Mouse (Mus musculus) heart, postnatal 0 days (tissue): ENCODE results near the gene Ugt1a10. TPM values are rescaled to one million over a fixed set of nuclear protein-coding genes. Genes with fewer than 3 reads are reported as not detected.

Experiments
- ATAC-seq: fragments of 200-750 bp; cut with Nextera tagmentation; 2 replicates; pipeline ENCODE4 v1.8.0; 2017; ENCODE audit warnings: low read depth, moderate number of reproducible peaks, moderate library complexity; ENCODE audit not compliant: insufficient read depth
- DNase-seq: peaks from one replicate; pipeline ENCODE4 v3.0.0-alpha.2; 2016; ENCODE audit warnings: low spot score
- H3K27ac ChIP-seq: fragments of 300-500 bp; sonication (generic); 2 replicates; pipeline ENCODE4 v1.5.1; 2014; ENCODE audit warnings: low read depth, mild to moderate bottlenecking
- H3K27me3 ChIP-seq: fragments of 300-500 bp; sonication (generic); 2 replicates; pipeline ENCODE4 v1.6.1; 2014; ENCODE audit warnings: low read length, mixed read lengths; ENCODE audit not compliant: control insufficient read depth, insufficient read depth
- H3K36me3 ChIP-seq: fragments of 300-500 bp; sonication (generic); replicated peaks from 2 replicates; pipeline ENCODE4 v1.6.1; 2014; ENCODE audit warnings: low read length, mixed read lengths; ENCODE audit not compliant: control insufficient read depth, insufficient read depth
- H3K4me1 ChIP-seq: fragments of 300-500 bp; sonication (generic); 2 replicates; pipeline ENCODE4 v1.6.1; 2014; ENCODE audit warnings: antibody characterized with exemption; ENCODE audit not compliant: control insufficient read depth, insufficient read depth
- H3K4me2 ChIP-seq: fragments of 300-500 bp; sonication (generic); 2 replicates; pipeline ENCODE4 v1.6.1; 2014; ENCODE audit warnings: low read depth, mild to moderate bottlenecking, low read length, moderate library complexity
- H3K4me3 ChIP-seq: fragments of 300-500 bp; sonication (generic); 2 replicates; pipeline ENCODE4 v1.5.1; 2014; ENCODE audit warnings: low read depth, low read length
- H3K9ac ChIP-seq: fragments of 300-500 bp; sonication (generic); replicated peaks from 2 replicates; pipeline ENCODE4 v1.6.1; 2014; ENCODE audit warnings: low read depth, low read length, mixed read lengths
- H3K9me3 ChIP-seq: fragments of 300-500 bp; sonication (generic); replicated peaks from 2 replicates; pipeline ENCODE4 v1.6.1; 2016; ENCODE audit warnings: low read length; ENCODE audit not compliant: control insufficient read depth
- CTCF ChIP-seq: IDR thresholded peaks from 2 replicates; pipeline ENCODE4 v1.5.1; 2016; ENCODE audit warnings: antibody characterized with exemption, control low read depth, low read depth
- EP300 ChIP-seq: IDR thresholded peaks from 2 replicates; pipeline ENCODE4 v1.6.1; 2016; ENCODE audit warnings: antibody characterized with exemption, low read depth
- WGBS: fragments of 180-500 bp; shearing (Covaris S2); extraction: QIAGEN DNeasy Blood & Tissue Kit; methylation state at CpG from one replicate; pipeline ENCODE4 v1.1.7; 2014; 5-methylcytosine and 5-hydroxymethylcytosine counted together
- polyA plus RNA-seq: library from polyadenylated mRNA; unstranded; fragments of >200 nt; fragmentation: Nextera tagmentation; extraction: Ambion mirVana; gene quantifications from 2 replicates; pipeline ENCODE4 v1.2.1, GENCODE M21; 2015
- total RNA-seq: library from RNA; depleted of rRNA; stranded (reverse); fragments of >200 nt; gene quantifications from 2 replicates; pipeline ENCODE4 v1.2.3, GENCODE M21; 2014; ENCODE audit warnings: low replicate concordance

The Ugt1a10 gene
- total and polyA plus RNA-seq, 2 experiments from 2014 or later, result not detected

- H3K36me3 ChIP-seq, result no peaks in the 10 kb centered on the region
- ATAC-seq, result no peak
- no peaks in the 10 kb centered on the region for H3K4me1 ChIP-seq
These were observed 172.3 kb downstream of the Ugt1a10 start for GRCm38 (mm10) chr1:88227482-88227881.

GRCm38 (mm10) chr1:88228121-88228520 lies 172.9 kb downstream of the Ugt1a10 start:
- DNase-seq, result no peak
- 59% methylated on average over 7 of the region's 7 CpGs for whole genome bisulfite sequencing
- H3K27me3 ChIP-seq, result no peaks in the 10 kb centered on the region
- peaks cover 77% of the 10 kb centered on the region for H3K9me3 ChIP-seq
- ATAC-seq, result no peak
- H3K4me1 ChIP-seq, result no peaks in the 10 kb centered on the region
- H3K36me3 ChIP-seq, result no peaks in the 10 kb centered on the region
- H3K4me2 ChIP-seq, result no peak overlapping the region
- TF ChIP-seq EP300, result no peak
- TF ChIP-seq CTCF, result no peak
- no peak overlapping the region for H3K27ac ChIP-seq
- H3K9ac ChIP-seq, result no peak overlapping the region
- H3K4me3 ChIP-seq, result no peak overlapping the region

More at GRCm38 (mm10) chr1:88227482-88227881, 172.3 kb downstream of the Ugt1a10 start:
- WGBS, result 46% methylated on average over 2 of the region's 2 CpGs
- Histone ChIP-seq H3K9ac (no peak overlapping the region), H3K4me3 (no peak overlapping the region), H3K27me3 (no peaks in the 10 kb centered on the region), H3K4me2 (no peak overlapping the region), H3K27ac (no peak overlapping the region), H3K9me3 (peaks cover 71% of the 10 kb centered on the region)
- no peak for TF ChIP-seq CTCF
- no peak for DNase-seq

GRCm38 (mm10) chr1:88229566-88229965 lies 174.4 kb downstream of the Ugt1a10 start:
- no peak overlapping the region for H3K9ac ChIP-seq
- no peak for DNase-seq
- WGBS, result 61% methylated on average over 3 of the region's 3 CpGs
- TF ChIP-seq EP300 (no peak), CTCF (no peak)
- peaks cover 91% of the 10 kb centered on the region for H3K9me3 ChIP-seq
- H3K4me3 ChIP-seq, result no peak overlapping the region
- no peak overlapping the region for H3K27ac ChIP-seq
- no peaks in the 10 kb centered on the region for H3K27me3 ChIP-seq
- no peaks in the 10 kb centered on the region for H3K36me3 ChIP-seq
- H3K4me2 ChIP-seq, result no peak overlapping the region
- ATAC-seq, result no peak
- no peaks in the 10 kb centered on the region for H3K4me1 ChIP-seq

- H3K4me3 ChIP-seq, result no peak overlapping the region
- no peak overlapping the region for H3K27ac ChIP-seq
- no peak for DNase-seq
- TF ChIP-seq CTCF, result no peak
- no peak for TF ChIP-seq EP300
- 0 out of 2 replicates have a peak, but pooled peaks have one; percentile 2 for ATAC-seq
- no peaks in the 10 kb centered on the region for H3K27me3 ChIP-seq
- no peak overlapping the region for H3K9ac ChIP-seq
- 68% methylated on average over 5 of the region's 5 CpGs for WGBS
- H3K4me2 ChIP-seq, result no peak overlapping the region
- peaks cover 94% of the 10 kb centered on the region for H3K9me3 ChIP-seq
- no peaks in the 10 kb centered on the region for H3K36me3 ChIP-seq
- no peaks in the 10 kb centered on the region for H3K4me1 ChIP-seq
These were observed 174.8 kb downstream of the Ugt1a10 start for GRCm38 (mm10) chr1:88229986-88230385.

GRCm38 (mm10) chr1:88230421-88230820 lies 175.2 kb downstream of the Ugt1a10 start:
- no peaks in the 10 kb centered on the region for H3K36me3 ChIP-seq
- H3K4me1 ChIP-seq, result no peaks in the 10 kb centered on the region
- DNase-seq, result no peak
- H3K9ac ChIP-seq, result no peak overlapping the region
- 63% methylated on average over 7 of the region's 7 CpGs for WGBS
- ATAC-seq, result no peak
- H3K9me3 ChIP-seq, result peaks cover 97% of the 10 kb centered on the region
- no peak overlapping the region for H3K4me2 ChIP-seq
- H3K27me3 ChIP-seq, result no peaks in the 10 kb centered on the region
- H3K27ac ChIP-seq, result no peak overlapping the region
- TF ChIP-seq EP300 (no peak), CTCF (no peak)
- no peak overlapping the region for H3K4me3 ChIP-seq

GRCm38 (mm10) chr1:88230981-88231802 lies 176.0 kb downstream of the Ugt1a10 start:
- TF ChIP-seq CTCF (no peak), EP300 (no peak)
- H3K36me3 ChIP-seq, result no peaks in the 10 kb centered on the region
- H3K4me2 ChIP-seq, result no peak overlapping the region
- no peaks in the 10 kb centered on the region for H3K4me1 ChIP-seq
- H3K9ac ChIP-seq, result no peak overlapping the region
- H3K4me3 ChIP-seq, result no peak overlapping the region
- H3K27ac ChIP-seq, result no peak overlapping the region
- 65% methylated on average over 6 of the region's 6 CpGs for WGBS
- no peaks in the 10 kb centered on the region for H3K27me3 ChIP-seq
- no peak for DNase-seq
- no peak for ATAC-seq
- peaks cover 96% of the 10 kb centered on the region for H3K9me3 ChIP-seq
